In the genomic region with DNA sequence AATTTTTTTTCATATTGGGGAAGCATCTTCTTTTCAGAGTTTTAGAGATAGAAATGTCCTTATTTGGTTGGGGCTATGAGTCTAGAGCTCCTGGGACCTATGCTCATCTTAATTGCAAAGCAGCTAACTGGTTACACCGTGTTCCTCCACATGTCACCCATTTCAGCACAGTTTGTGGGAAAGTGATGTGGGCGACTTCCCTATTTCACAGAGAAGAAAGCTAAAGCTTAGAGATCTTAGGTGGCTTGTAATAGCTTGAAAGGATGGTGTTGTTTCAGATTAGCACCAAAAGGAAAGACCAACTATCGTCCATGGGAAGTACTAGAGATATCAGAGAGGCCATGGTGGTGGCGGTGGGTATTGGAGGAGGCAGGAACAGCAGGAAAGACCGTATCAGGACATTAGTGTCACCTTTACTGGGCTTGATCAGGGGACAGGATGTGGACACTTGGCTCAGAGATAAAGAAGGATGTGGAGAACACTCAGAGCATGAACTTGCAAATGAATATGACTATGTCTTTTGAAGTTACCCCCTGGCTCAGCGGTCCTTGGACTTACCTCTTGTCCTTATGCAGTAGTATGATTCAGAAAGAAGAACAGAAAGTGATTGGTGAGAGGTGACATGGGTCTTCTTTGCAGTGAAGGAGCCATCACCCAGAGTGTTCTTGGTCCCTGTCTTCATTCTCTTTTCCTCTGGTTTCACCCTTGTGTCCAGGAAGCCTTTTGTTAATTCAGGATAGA, we compare ENCODE assay signal across 1 mouse cellular context.
TF ChIP-seq lines count a peak whose summit lies in the region.

No protein-coding gene starts in this region.

TF ChIP-seq in CH12.LX, 34 proteins besides CTCF, POLR2A, EP300 and RAD21 (continued from another document):
- TF ChIP-seq IRF4 (IDR thresholded peaks at IDR 0.05; ENCODE audit: low read depth, low read length), result peak; percentile 68
- no peak for TF ChIP-seq POLR2AphosphoS2 (IDR thresholded peaks at IDR 0.05; ENCODE audit: low read depth, low read length)
- TF ChIP-seq MAZ (IDR thresholded peaks at IDR 0.05; ENCODE audit: low read depth, low read length), result no peak
